Mouse (Mus musculus): ENCODE measurements at regions not wholly inside any gene's neighbourhood (a gene's known extent, or its start where the extent isn't known, plus 50 kb on each side); places are given as distances from the start of the nearest gene placed in this dataset.

DNA sequence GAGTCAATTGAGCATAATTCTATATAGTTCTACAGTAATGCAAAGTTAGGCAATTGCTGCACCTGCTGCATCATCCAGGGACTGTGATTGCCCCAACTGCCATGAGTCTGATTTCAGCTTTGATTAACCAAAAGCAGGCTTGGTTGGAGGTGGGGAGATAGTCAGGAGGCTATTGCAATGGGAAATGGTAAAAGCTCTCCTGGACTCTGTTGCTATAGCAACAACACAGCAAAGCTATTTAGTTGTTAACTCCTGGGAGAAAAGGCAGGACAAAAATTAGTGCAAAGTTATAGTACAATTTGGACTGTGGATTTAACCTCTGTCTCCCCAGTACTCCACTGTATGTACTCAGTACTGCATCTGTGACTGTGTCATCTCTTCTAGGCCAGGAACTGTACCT lies 51.7 kb upstream of the Rasgrf1 start:
- no peak overlapping the region for H3K4me3 ChIP-seq (replicated peaks; ENCODE audit: low read length)
- no peak overlapping the region for H3K9ac ChIP-seq (ENCODE audit: low read depth, low read length, severe bottlenecking)
- H3K27ac ChIP-seq (replicated peaks; ENCODE audit: low read depth, low read length) = no peak overlapping the region
- no peaks in the 10 kb centered on the region for H3K36me3 ChIP-seq (ENCODE audit: control insufficient read depth, insufficient read depth, low read length)
- H3K9me3 ChIP-seq (ENCODE audit: control insufficient read depth, low read length) = no peaks in the 10 kb centered on the region
- DNase-seq (ENCODE audit: low spot score) (no peak), ATAC-seq (ENCODE audit: low FRiP score, low read depth) (no peak)
- TF ChIP-seq POLR2A (IDR thresholded peaks at IDR 0.05; ENCODE audit: borderline replicate concordance, extremely low read depth, insufficient read depth, insufficient read length) = no peak
- H3K4me2 ChIP-seq (replicated peaks; ENCODE audit: low read depth, low read length, severe bottlenecking) = no peak overlapping the region
- H3K4me1 ChIP-seq (ENCODE audit: control insufficient read depth, insufficient read depth, low read length) = no peaks in the 10 kb centered on the region
- no peaks in the 10 kb centered on the region for H3K27me3 ChIP-seq (ENCODE audit: control insufficient read depth, insufficient read depth, low read length)

- no peak for DNase-seq (ENCODE audit: low spot score)
- H3K27ac ChIP-seq (replicated peaks; ENCODE audit: low read depth, low read length) = no peak overlapping the region
- WGBS = 87% methylated on average over 10 of the region's 10 CpGs
- no peak overlapping the region for H3K4me2 ChIP-seq (replicated peaks; ENCODE audit: low read depth, low read length, severe bottlenecking)
- no peaks in the 10 kb centered on the region for H3K9me3 ChIP-seq (ENCODE audit: control insufficient read depth, low read length)
- no peak overlapping the region for H3K4me3 ChIP-seq (replicated peaks; ENCODE audit: low read length)
- H3K27me3 ChIP-seq (ENCODE audit: control insufficient read depth, insufficient read depth, low read length) = no peaks in the 10 kb centered on the region
- no peaks in the 10 kb centered on the region for H3K36me3 ChIP-seq (ENCODE audit: control insufficient read depth, insufficient read depth, low read length)
- ATAC-seq (ENCODE audit: low FRiP score, low read depth) = no peak
- no peak for TF ChIP-seq POLR2A (IDR thresholded peaks at IDR 0.05; ENCODE audit: borderline replicate concordance, extremely low read depth, insufficient read depth, insufficient read length)
- no peak overlapping the region for H3K9ac ChIP-seq (ENCODE audit: low read depth, low read length, severe bottlenecking)
- H3K4me1 ChIP-seq (ENCODE audit: control insufficient read depth, insufficient read depth, low read length) = no peaks in the 10 kb centered on the region
Measured at GRCm38 (mm10) chr9:89850491-89851282, 59.0 kb upstream of the Rasgrf1 start.

DNA sequence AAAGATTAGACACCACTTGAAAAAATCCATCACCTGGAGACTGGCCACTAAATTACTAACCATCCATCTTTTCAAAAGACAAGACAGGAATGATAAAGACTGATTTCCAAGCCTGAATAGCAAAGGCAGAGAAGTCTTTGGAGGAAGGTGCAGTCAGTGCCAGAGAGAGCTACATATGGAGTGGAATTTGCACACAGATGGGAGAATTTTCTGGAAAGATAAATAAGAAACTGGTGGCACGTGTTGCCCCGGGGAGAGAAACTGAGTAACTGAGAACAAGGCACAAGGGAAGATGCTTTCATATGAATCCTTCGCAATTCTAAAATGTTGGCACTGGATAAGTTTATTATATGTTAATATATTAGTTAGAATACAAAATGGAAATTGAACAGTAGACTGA lies 59.8 kb upstream of the Rasgrf1 start:
- no peak for DNase-seq (ENCODE audit: low spot score)

GRCm38 (mm10) chr9:89848571-89848970 lies 61.1 kb upstream of the Rasgrf1 start:
- Histone ChIP-seq H3K4me3 (replicated peaks; ENCODE audit: low read length) (no peak overlapping the region), H3K27ac (replicated peaks; ENCODE audit: low read depth, low read length) (no peak overlapping the region), H3K4me2 (replicated peaks; ENCODE audit: low read depth, low read length, severe bottlenecking) (no peak overlapping the region), H3K9ac (ENCODE audit: low read depth, low read length, severe bottlenecking) (no peak overlapping the region), H3K4me1 (ENCODE audit: control insufficient read depth, insufficient read depth, low read length) (no peaks in the 10 kb centered on the region), H3K9me3 (ENCODE audit: control insufficient read depth, low read length) (no peaks in the 10 kb centered on the region), H3K36me3 (ENCODE audit: control insufficient read depth, insufficient read depth, low read length) (no peaks in the 10 kb centered on the region), H3K27me3 (ENCODE audit: control insufficient read depth, insufficient read depth, low read length) (no peaks in the 10 kb centered on the region)
- TF ChIP-seq POLR2A (IDR thresholded peaks at IDR 0.05; ENCODE audit: borderline replicate concordance, extremely low read depth, insufficient read depth, insufficient read length) = no peak
- no peak for ATAC-seq (ENCODE audit: low FRiP score, low read depth)
- 71% methylated on average over 3 of the region's 3 CpGs for WGBS
- peak; percentile 10 for DNase-seq (ENCODE audit: low spot score)

More for the DNA sequence above, 59.8 kb upstream of the Rasgrf1 start:
- no peak overlapping the region for H3K27ac ChIP-seq (replicated peaks; ENCODE audit: low read depth, low read length)
- TF ChIP-seq POLR2A (IDR thresholded peaks at IDR 0.05; ENCODE audit: borderline replicate concordance, extremely low read depth, insufficient read depth, insufficient read length) = no peak
- 83% methylated on average over 3 of the region's 3 CpGs for WGBS
- H3K9me3 ChIP-seq (ENCODE audit: control insufficient read depth, low read length) = no peaks in the 10 kb centered on the region
- no peaks in the 10 kb centered on the region for H3K27me3 ChIP-seq (ENCODE audit: control insufficient read depth, insufficient read depth, low read length)
- no peaks in the 10 kb centered on the region for H3K36me3 ChIP-seq (ENCODE audit: control insufficient read depth, insufficient read depth, low read length)
- H3K4me1 ChIP-seq (ENCODE audit: control insufficient read depth, insufficient read depth, low read length) = no peaks in the 10 kb centered on the region
- no peak overlapping the region for H3K9ac ChIP-seq (ENCODE audit: low read depth, low read length, severe bottlenecking)
- H3K4me3 ChIP-seq (replicated peaks; ENCODE audit: low read length) = no peak overlapping the region
- H3K4me2 ChIP-seq (replicated peaks; ENCODE audit: low read depth, low read length, severe bottlenecking) = no peak overlapping the region
- ATAC-seq (ENCODE audit: low FRiP score, low read depth) = no peak

DNA sequence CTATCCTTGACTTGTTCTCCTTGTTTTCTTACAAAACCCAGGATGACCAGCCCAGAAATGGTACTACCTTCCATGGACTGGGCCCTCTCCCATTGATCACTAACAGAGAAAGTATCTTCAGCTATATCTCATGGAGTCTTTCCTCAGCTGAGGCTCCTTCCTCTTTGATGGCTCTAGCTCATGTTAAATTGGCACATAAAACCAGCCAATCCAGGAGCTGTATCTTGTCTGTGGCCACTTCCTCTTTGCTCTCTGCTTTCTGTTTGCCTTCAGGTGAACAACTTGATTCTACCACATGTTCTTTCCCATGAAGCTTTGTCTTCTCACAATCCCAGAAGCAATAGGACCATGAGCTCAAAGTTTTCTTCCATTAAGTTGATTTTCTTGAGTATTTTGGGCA lies 62.7 kb upstream of the Rasgrf1 start:
- no peaks in the 10 kb centered on the region for H3K27me3 ChIP-seq (ENCODE audit: control insufficient read depth, insufficient read depth, low read length)
- H3K4me3 ChIP-seq (replicated peaks; ENCODE audit: low read length) = no peak overlapping the region
- no peak overlapping the region for H3K4me2 ChIP-seq (replicated peaks; ENCODE audit: low read depth, low read length, severe bottlenecking)
- H3K4me1 ChIP-seq (ENCODE audit: control insufficient read depth, insufficient read depth, low read length) = no peaks in the 10 kb centered on the region
- H3K9me3 ChIP-seq (ENCODE audit: control insufficient read depth, low read length) = no peaks in the 10 kb centered on the region
- H3K9ac ChIP-seq (ENCODE audit: low read depth, low read length, severe bottlenecking) = no peak overlapping the region
- DNase-seq (ENCODE audit: low spot score) (no peak), ATAC-seq (ENCODE audit: low FRiP score, low read depth) (no peak)
- no peak for TF ChIP-seq POLR2A (IDR thresholded peaks at IDR 0.05; ENCODE audit: borderline replicate concordance, extremely low read depth, insufficient read depth, insufficient read length)
- no peak overlapping the region for H3K27ac ChIP-seq (replicated peaks; ENCODE audit: low read depth, low read length)
- H3K36me3 ChIP-seq (ENCODE audit: control insufficient read depth, insufficient read depth, low read length) = no peaks in the 10 kb centered on the region

DNA sequence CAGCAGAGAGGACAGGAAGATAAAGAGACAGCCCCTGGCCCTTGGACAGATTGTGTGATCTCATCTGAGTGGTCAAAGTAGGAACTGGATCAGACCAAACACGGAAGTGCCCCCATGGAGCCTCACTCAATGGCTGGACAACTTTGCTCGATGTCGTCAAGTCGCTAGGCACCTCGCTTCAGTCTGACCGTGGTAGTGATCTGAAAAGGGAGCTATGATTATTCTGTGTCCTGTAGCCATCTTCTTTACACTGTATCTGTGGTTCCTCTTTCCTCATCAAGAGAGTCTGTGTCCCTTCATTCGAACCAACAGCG lies 67.0 kb upstream of the Rasgrf1 start:
- ATAC-seq (ENCODE audit: low FRiP score, low read depth) (no peak), DNase-seq (ENCODE audit: low spot score) (no peak)
- no peaks in the 10 kb centered on the region for H3K4me1 ChIP-seq (ENCODE audit: control insufficient read depth, insufficient read depth, low read length)
- no peak overlapping the region for H3K4me3 ChIP-seq (replicated peaks; ENCODE audit: low read length)
- H3K9ac ChIP-seq (ENCODE audit: low read depth, low read length, severe bottlenecking) = no peak overlapping the region
- no peaks in the 10 kb centered on the region for H3K9me3 ChIP-seq (ENCODE audit: control insufficient read depth, low read length)
- no peaks in the 10 kb centered on the region for H3K27me3 ChIP-seq (ENCODE audit: control insufficient read depth, insufficient read depth, low read length)
- H3K36me3 ChIP-seq (ENCODE audit: control insufficient read depth, insufficient read depth, low read length) = no peaks in the 10 kb centered on the region
- 89% methylated on average over 8 of the region's 8 CpGs for WGBS
- H3K4me2 ChIP-seq (replicated peaks; ENCODE audit: low read depth, low read length, severe bottlenecking) = no peak overlapping the region
- no peak overlapping the region for H3K27ac ChIP-seq (replicated peaks; ENCODE audit: low read depth, low read length)
- TF ChIP-seq POLR2A (IDR thresholded peaks at IDR 0.05; ENCODE audit: borderline replicate concordance, extremely low read depth, insufficient read depth, insufficient read length) = no peak

Measured in limb, embryonic 14.5 days (tissue).